Mouse (Mus musculus) urinary bladder, postnatal 10 days (tissue): ENCODE measurements around the gene Syce1l.

Source experiments
- DNase-seq: peaks from one replicate; pipeline ENCODE4 v3.0.0; 2022; ENCODE audit warnings: low spot score

The Syce1l gene

GRCm38 (mm10) chr8:113673300-113673699, 30.3 kb downstream of the Syce1l start:
- DNase-seq = no peak

DNA sequence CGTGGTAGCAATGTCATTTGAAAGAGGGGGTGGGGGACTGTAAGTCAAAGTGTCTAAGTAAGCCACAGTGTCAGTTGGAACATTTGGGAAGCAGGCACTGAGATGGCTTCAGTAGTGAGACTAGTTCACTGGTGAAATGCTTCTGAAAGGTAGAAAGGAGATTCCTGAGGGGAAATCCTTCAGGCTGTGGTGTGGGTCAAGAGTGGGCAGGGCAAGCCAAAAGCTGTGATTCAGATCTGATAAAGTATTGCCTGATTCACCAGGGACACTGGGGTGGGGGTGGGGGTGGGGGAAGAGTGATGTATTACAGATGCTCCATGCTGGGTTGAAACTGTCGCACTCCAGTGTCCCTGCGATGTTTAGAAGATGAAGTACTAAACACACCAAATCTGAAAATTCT, 31.6 kb downstream of the Syce1l start:
- no peak for DNase-seq

DNA sequence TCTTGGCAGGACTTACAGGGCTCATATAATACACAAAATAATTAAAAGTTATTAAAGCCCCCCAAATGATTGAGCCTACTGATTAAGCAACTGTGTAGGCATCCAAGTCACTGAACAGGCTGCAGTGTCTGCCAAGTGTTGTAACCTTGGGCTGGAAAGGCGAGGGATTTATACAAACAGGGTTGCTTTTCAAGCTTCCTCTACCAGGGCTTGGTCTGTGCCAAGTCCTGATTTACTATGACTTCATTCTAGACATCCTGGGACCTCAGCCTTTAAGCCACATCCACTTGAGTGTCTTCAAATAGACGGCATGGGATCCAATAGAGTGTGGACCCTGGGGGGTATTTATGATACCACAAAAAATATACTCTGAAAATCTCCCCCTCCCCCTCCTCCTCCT, 32.3 kb downstream of the Syce1l start:
- no peak for DNase-seq

DNA sequence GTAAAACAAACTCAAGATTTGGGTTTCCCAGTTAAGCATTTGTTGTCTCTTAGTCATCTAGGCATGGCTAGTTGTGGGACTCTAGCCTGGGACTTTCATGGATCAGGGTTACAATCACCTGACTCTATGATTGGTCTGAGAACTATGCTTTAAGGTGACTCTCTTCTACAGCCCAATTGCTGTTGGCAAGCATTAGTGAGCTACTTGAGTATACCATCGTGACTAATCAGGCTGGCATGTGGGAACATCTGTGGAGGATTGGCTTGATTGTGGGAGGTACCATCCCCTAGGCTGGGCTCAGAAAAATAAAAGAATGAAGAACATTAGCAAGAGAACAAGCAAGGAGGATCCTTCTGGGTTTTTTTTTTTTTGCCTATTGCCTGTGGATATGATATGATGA, 33.8 kb downstream of the Syce1l start:
- no peak for DNase-seq

DNA sequence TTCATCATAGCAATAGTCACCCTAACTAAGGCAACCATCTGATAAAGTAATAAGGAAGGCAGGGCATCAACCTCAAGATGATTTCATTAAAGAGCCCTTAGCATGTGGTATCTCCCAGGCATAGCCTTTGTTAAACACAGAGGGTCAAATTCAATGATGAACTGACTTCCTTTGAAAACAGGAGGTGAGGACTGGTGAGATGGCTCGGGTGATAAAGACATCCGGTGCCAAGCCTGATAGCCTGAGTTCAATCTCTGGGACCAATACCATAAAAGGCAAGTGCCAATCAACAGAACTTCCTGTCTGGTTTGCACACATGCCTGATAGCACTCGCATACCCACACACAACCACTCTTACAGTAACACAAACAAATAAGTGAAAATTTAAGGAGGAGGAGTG, 36.3 kb downstream of the Syce1l start:
- no peak for DNase-seq

- DNase-seq = no peak
Observed at GRCm38 (mm10) chr8:113687889-113688542, 45.0 kb downstream of the Syce1l start.

DNA sequence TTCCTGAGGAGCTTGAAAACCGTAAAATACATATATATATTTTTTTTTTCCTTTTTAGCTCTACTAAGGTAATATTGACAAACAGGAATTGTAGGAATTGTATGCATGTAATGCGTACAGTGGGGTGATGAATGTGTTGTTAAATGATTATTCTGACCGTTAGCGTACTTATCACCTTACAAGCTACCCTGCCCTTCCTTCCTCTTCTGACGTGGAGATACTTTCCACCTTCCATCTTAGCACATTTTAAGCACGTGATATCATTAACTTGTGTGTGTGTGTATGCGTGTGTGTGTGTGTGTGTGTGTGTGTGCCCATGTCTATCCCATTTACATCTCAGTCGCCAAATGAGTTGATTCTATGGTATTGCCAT, 45.5 kb downstream of the Syce1l start:
- DNase-seq = no peak

- DNase-seq = no peak
Observed at GRCm38 (mm10) chr8:113691622-113692343, 48.8 kb downstream of the Syce1l start.

DNA sequence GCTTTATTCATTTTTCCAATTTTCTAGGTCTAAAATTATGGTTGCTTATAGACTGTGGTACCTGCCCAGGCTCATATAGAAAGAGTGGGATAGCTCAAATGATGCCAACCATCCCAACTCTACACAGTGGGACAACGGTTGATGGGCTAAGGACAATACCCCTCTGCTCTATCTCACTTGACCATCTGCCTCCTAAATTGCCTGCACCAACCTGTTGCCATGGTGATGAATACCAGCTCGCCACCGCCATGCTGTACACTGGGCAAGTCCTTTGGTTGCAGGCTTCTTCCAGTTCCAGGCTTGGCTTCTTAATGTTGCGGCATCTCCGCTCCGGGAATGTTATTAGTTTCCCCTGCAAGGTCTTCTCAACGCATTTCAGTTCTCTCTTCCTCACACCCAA, 62.0 kb downstream of the Syce1l start:
- DNase-seq = no peak
